Mouse (Mus musculus): Measurements from ENCODE around the gene Irs4. TPM values are rescaled to one million over a fixed set of nuclear protein-coding genes. Genes with fewer than 3 reads are reported as not detected.
A peak's percentile ranks its signal among the peaks of the same experiment; 100 is the strongest.

Gene Irs4
- 0.05 and 0.07 TPM in 2 replicates for polyA plus RNA-seq (2015; fragmentation: Nextera tagmentation; extraction: Ambion mirVana)

GRCm38 (mm10) chrX:141724937-141725918, at the start of gene Irs4:
TSS of gene Irs4 (minus strand) at chrX:141725263.
- peak; percentile 6; the same call in 1 of the 2 replicates for ATAC-seq
- Histone ChIP-seq H3K4me1 (replicated peaks; ENCODE audit: control insufficient read depth, insufficient read depth, low read length) (no peaks in the 10 kb centered on the region), H3K4me3 (ENCODE audit: low read depth, low read length) (peak within 1 kb of the TSS; percentile 31), H3K9ac (ENCODE audit: low read depth, low read length) (no peak within 1 kb of the TSS), H3K27ac (ENCODE audit: low read depth, low read length) (no peak within 1 kb of the TSS), H3K36me3 (ENCODE audit: control insufficient read depth, insufficient read depth) (no peaks in the 10 kb centered on the region), H3K4me2 (replicated peaks; ENCODE audit: low read depth) (peak within 1 kb of the TSS; percentile 56), H3K27me3 (replicated peaks; ENCODE audit: control insufficient read depth, insufficient read depth, low read length) (peaks cover 53% of the 10 kb centered on the region), H3K9me3 (ENCODE audit: control insufficient read depth) (no peaks in the 10 kb centered on the region)
- no peak for TF ChIP-seq CTCF (IDR thresholded peaks at IDR 0.05; ENCODE audit: low read depth)
- WGBS, result 20% methylated on average over 51 of the region's 51 CpGs

GRCm38 (mm10) chrX:141750360-141750759, 25.3 kb upstream of the Irs4 start:
- H3K9ac ChIP-seq (ENCODE audit: low read depth, low read length), result no peak overlapping the region
- TF ChIP-seq CTCF (IDR thresholded peaks at IDR 0.05; ENCODE audit: low read depth), result no peak
- no peaks in the 10 kb centered on the region for H3K9me3 ChIP-seq (ENCODE audit: control insufficient read depth)
- no peak overlapping the region for H3K4me3 ChIP-seq (ENCODE audit: low read depth, low read length)
- H3K36me3 ChIP-seq (ENCODE audit: control insufficient read depth, insufficient read depth), result no peaks in the 10 kb centered on the region
- no peaks in the 10 kb centered on the region for H3K4me1 ChIP-seq (replicated peaks; ENCODE audit: control insufficient read depth, insufficient read depth, low read length)
- H3K4me2 ChIP-seq (replicated peaks; ENCODE audit: low read depth), result no peak overlapping the region
- H3K27ac ChIP-seq (ENCODE audit: low read depth, low read length), result no peak overlapping the region
- H3K27me3 ChIP-seq (replicated peaks; ENCODE audit: control insufficient read depth, insufficient read depth, low read length), result no peaks in the 10 kb centered on the region
- 70% methylated on average over 2 of the region's 2 CpGs for WGBS
- ATAC-seq, result no peak

GRCm38 (mm10) chrX:141729570-141729969, 4.5 kb upstream of the Irs4 start:
- peaks cover 25% of the 10 kb centered on the region for H3K27me3 ChIP-seq (replicated peaks; ENCODE audit: control insufficient read depth, insufficient read depth, low read length)
- H3K4me3 ChIP-seq (ENCODE audit: low read depth, low read length), result no peak overlapping the region
- H3K9ac ChIP-seq (ENCODE audit: low read depth, low read length), result no peak overlapping the region
- ATAC-seq, result no peak
- TF ChIP-seq CTCF (IDR thresholded peaks at IDR 0.05; ENCODE audit: low read depth), result no peak
- H3K27ac ChIP-seq (ENCODE audit: low read depth, low read length), result no peak overlapping the region
- H3K36me3 ChIP-seq (ENCODE audit: control insufficient read depth, insufficient read depth), result no peaks in the 10 kb centered on the region
- no peak overlapping the region for H3K4me2 ChIP-seq (replicated peaks; ENCODE audit: low read depth)
- H3K4me1 ChIP-seq (replicated peaks; ENCODE audit: control insufficient read depth, insufficient read depth, low read length), result no peaks in the 10 kb centered on the region
- 59% methylated on average over 5 of the region's 5 CpGs for WGBS
- H3K9me3 ChIP-seq (ENCODE audit: control insufficient read depth), result no peaks in the 10 kb centered on the region

GRCm38 (mm10) chrX:141724391-141724891, 622 bp downstream of the Irs4 start:
- Histone ChIP-seq H3K36me3 (ENCODE audit: control insufficient read depth, insufficient read depth) (no peaks in the 10 kb centered on the region), H3K27ac (ENCODE audit: low read depth, low read length) (no peak overlapping the region), H3K4me2 (replicated peaks; ENCODE audit: low read depth) (peak overlapping the region; percentile 56), H3K9me3 (ENCODE audit: control insufficient read depth) (no peaks in the 10 kb centered on the region), H3K27me3 (replicated peaks; ENCODE audit: control insufficient read depth, insufficient read depth, low read length) (peaks cover 58% of the 10 kb centered on the region), H3K9ac (ENCODE audit: low read depth, low read length) (no peak overlapping the region), H3K4me1 (replicated peaks; ENCODE audit: control insufficient read depth, insufficient read depth, low read length) (no peaks in the 10 kb centered on the region), H3K4me3 (ENCODE audit: low read depth, low read length) (peak overlapping the region; percentile 31)
- no peak for TF ChIP-seq CTCF (IDR thresholded peaks at IDR 0.05; ENCODE audit: low read depth)
- 15% methylated on average over 52 of the region's 52 CpGs for WGBS
- no peak for ATAC-seq

- ATAC-seq, result no peak
- peaks cover 58% of the 10 kb centered on the region for H3K27me3 ChIP-seq (replicated peaks; ENCODE audit: control insufficient read depth, insufficient read depth, low read length)
- WGBS, result 24% methylated on average over 16 of the region's 16 CpGs
Observed at GRCm38 (mm10) chrX:141723936-141724335, 1.1 kb downstream of the Irs4 start.

GRCm38 (mm10) chrX:141721725-141722124, 3.3 kb downstream of the Irs4 start:
- no peak overlapping the region for H3K9ac ChIP-seq (ENCODE audit: low read depth, low read length)
- no peak overlapping the region for H3K27ac ChIP-seq (ENCODE audit: low read depth, low read length)
- H3K36me3 ChIP-seq (ENCODE audit: control insufficient read depth, insufficient read depth), result no peaks in the 10 kb centered on the region
- H3K4me3 ChIP-seq (ENCODE audit: low read depth, low read length), result peak overlapping the region; percentile 29
- peaks cover 51% of the 10 kb centered on the region for H3K27me3 ChIP-seq (replicated peaks; ENCODE audit: control insufficient read depth, insufficient read depth, low read length)
- ATAC-seq, result no peak
- TF ChIP-seq CTCF (IDR thresholded peaks at IDR 0.05; ENCODE audit: low read depth), result no peak
- H3K9me3 ChIP-seq (ENCODE audit: control insufficient read depth), result no peaks in the 10 kb centered on the region
- whole genome bisulfite sequencing, result 23% methylated on average over 33 of the region's 33 CpGs
- H3K4me1 ChIP-seq (replicated peaks; ENCODE audit: control insufficient read depth, insufficient read depth, low read length), result no peaks in the 10 kb centered on the region
- peak overlapping the region; percentile 61 for H3K4me2 ChIP-seq (replicated peaks; ENCODE audit: low read depth)

More at GRCm38 (mm10) chrX:141723936-141724335, 1.1 kb downstream of the Irs4 start:
- Histone ChIP-seq H3K4me1 (replicated peaks; ENCODE audit: control insufficient read depth, insufficient read depth, low read length) (no peaks in the 10 kb centered on the region), H3K27ac (ENCODE audit: low read depth, low read length) (no peak overlapping the region), H3K36me3 (ENCODE audit: control insufficient read depth, insufficient read depth) (no peaks in the 10 kb centered on the region), H3K9me3 (ENCODE audit: control insufficient read depth) (no peaks in the 10 kb centered on the region), H3K4me2 (replicated peaks; ENCODE audit: low read depth) (peak overlapping the region; percentile 56), H3K4me3 (ENCODE audit: low read depth, low read length) (peak overlapping the region; percentile 31; the same call in 1 of the 2 replicates), H3K9ac (ENCODE audit: low read depth, low read length) (no peak overlapping the region)
- TF ChIP-seq CTCF (IDR thresholded peaks at IDR 0.05; ENCODE audit: low read depth), result peak; percentile 56

Other genes with a start within 250 kb of the Irs4 start
- 5.0 and 5.5 TPM in 2 replicates for gene Col4a5, start 249.9 kb downstream of the Irs4 start, polyA plus RNA-seq (2015; fragmentation: Nextera tagmentation; extraction: Ambion mirVana)
- gene Gm15294, start 150.0 kb upstream of the Irs4 start, polyA plus RNA-seq (2015; fragmentation: Nextera tagmentation; extraction: Ambion mirVana), result 0.20 TPM in 1 of 2 replicates, not detected in the other

Measured in intestine, postnatal 0 days (tissue).